Mouse (Mus musculus): ENCODE results near the gene Gp1ba. TPM values are rescaled to one million over a fixed set of nuclear protein-coding genes. Genes with fewer than 3 reads are reported as not detected.

The Gp1ba gene
- polyA plus RNA-seq, 1 experiment from 2014 or later = 1.2 TPM

- peaks cover 5% of the 10 kb centered on the region; the same call in 1 of the 2 replicates for H3K4me1 ChIP-seq (replicated peaks; ENCODE audit: control insufficient read depth, insufficient read depth, low read length)
- H3K27ac ChIP-seq (ENCODE audit: low read depth, low read length) = no peak overlapping the region
- no peaks in the 10 kb centered on the region for H3K9me3 ChIP-seq (ENCODE audit: control insufficient read depth, low read length)
- H3K36me3 ChIP-seq (ENCODE audit: control insufficient read depth, insufficient read depth, low read length) = no peaks in the 10 kb centered on the region
- no peak for ATAC-seq (ENCODE audit: low FRiP score)
- no peak overlapping the region for H3K9ac ChIP-seq (ENCODE audit: low read depth, low read length)
- no peaks in the 10 kb centered on the region for H3K27me3 ChIP-seq (ENCODE audit: control insufficient read depth, insufficient read depth, low read length)
- H3K4me2 ChIP-seq (replicated peaks; ENCODE audit: low read depth, low read length) = no peak overlapping the region
- 68% methylated on average over 11 of the region's 11 CpGs for WGBS
- no peak overlapping the region for H3K4me3 ChIP-seq (ENCODE audit: low read depth, low read length)
- no peak for DNase-seq (ENCODE audit: low spot score)
Measured at GRCm38 (mm10) chr11:70674501-70674900, 35.6 kb downstream of the Gp1ba start.

GRCm38 (mm10) chr11:70678092-70678491 lies 39.2 kb downstream of the Gp1ba start:
- DNase-seq (ENCODE audit: low spot score) = no peak
- Histone ChIP-seq H3K4me3 (ENCODE audit: low read depth, low read length) (no peak overlapping the region), H3K9me3 (ENCODE audit: control insufficient read depth, low read length) (no peaks in the 10 kb centered on the region), H3K36me3 (ENCODE audit: control insufficient read depth, insufficient read depth, low read length) (no peaks in the 10 kb centered on the region), H3K4me1 (replicated peaks; ENCODE audit: control insufficient read depth, insufficient read depth, low read length) (peaks cover 5% of the 10 kb centered on the region; the same call in 1 of the 2 replicates), H3K27ac (ENCODE audit: low read depth, low read length) (no peak overlapping the region), H3K27me3 (ENCODE audit: control insufficient read depth, insufficient read depth, low read length) (no peaks in the 10 kb centered on the region), H3K4me2 (replicated peaks; ENCODE audit: low read depth, low read length) (no peak overlapping the region), H3K9ac (ENCODE audit: low read depth, low read length) (no peak overlapping the region)
- no peak for ATAC-seq (ENCODE audit: low FRiP score)
- whole genome bisulfite sequencing = 77% methylated on average over 9 of the region's 9 CpGs

- H3K36me3 ChIP-seq (ENCODE audit: control insufficient read depth, insufficient read depth, low read length) = no peaks in the 10 kb centered on the region
- no peak for DNase-seq (ENCODE audit: low spot score)
- WGBS = 39% methylated on average over 2 of the region's 2 CpGs
Measured at GRCm38 (mm10) chr11:70678576-70678975, 39.7 kb downstream of the Gp1ba start.

GRCm38 (mm10) chr11:70679361-70679760 lies 40.4 kb downstream of the Gp1ba start:
- Histone ChIP-seq H3K4me1 (replicated peaks; ENCODE audit: control insufficient read depth, insufficient read depth, low read length) (peaks cover 4% of the 10 kb centered on the region; the same call in 1 of the 2 replicates), H3K36me3 (ENCODE audit: control insufficient read depth, insufficient read depth, low read length) (no peaks in the 10 kb centered on the region), H3K4me3 (ENCODE audit: low read depth, low read length) (no peak overlapping the region), H3K9me3 (ENCODE audit: control insufficient read depth, low read length) (no peaks in the 10 kb centered on the region), H3K9ac (ENCODE audit: low read depth, low read length) (no peak overlapping the region), H3K27me3 (ENCODE audit: control insufficient read depth, insufficient read depth, low read length) (no peaks in the 10 kb centered on the region), H3K4me2 (replicated peaks; ENCODE audit: low read depth, low read length) (no peak overlapping the region), H3K27ac (ENCODE audit: low read depth, low read length) (no peak overlapping the region)
- 96% methylated on average over 8 of the region's 8 CpGs for WGBS
- DNase-seq (ENCODE audit: low spot score) = no peak
- ATAC-seq (ENCODE audit: low FRiP score) = no peak

More at GRCm38 (mm10) chr11:70678576-70678975, 39.7 kb downstream of the Gp1ba start:
- Histone ChIP-seq H3K4me2 (replicated peaks; ENCODE audit: low read depth, low read length) (no peak overlapping the region), H3K27ac (ENCODE audit: low read depth, low read length) (no peak overlapping the region), H3K9me3 (ENCODE audit: control insufficient read depth, low read length) (no peaks in the 10 kb centered on the region), H3K4me3 (ENCODE audit: low read depth, low read length) (no peak overlapping the region), H3K4me1 (replicated peaks; ENCODE audit: control insufficient read depth, insufficient read depth, low read length) (peaks cover 5% of the 10 kb centered on the region; the same call in 1 of the 2 replicates), H3K9ac (ENCODE audit: low read depth, low read length) (no peak overlapping the region), H3K27me3 (ENCODE audit: control insufficient read depth, insufficient read depth, low read length) (no peaks in the 10 kb centered on the region)
- no peak for ATAC-seq (ENCODE audit: low FRiP score)

GRCm38 (mm10) chr11:70679894-70680293 lies 41.0 kb downstream of the Gp1ba start:
- H3K4me2 ChIP-seq (replicated peaks; ENCODE audit: low read depth, low read length) = no peak overlapping the region
- DNase-seq (ENCODE audit: low spot score) (no peak), ATAC-seq (ENCODE audit: low FRiP score) (no peak)
- H3K9ac ChIP-seq (ENCODE audit: low read depth, low read length) = no peak overlapping the region
- no peaks in the 10 kb centered on the region for H3K36me3 ChIP-seq (ENCODE audit: control insufficient read depth, insufficient read depth, low read length)
- peaks cover 3% of the 10 kb centered on the region; the same call in 1 of the 2 replicates for H3K4me1 ChIP-seq (replicated peaks; ENCODE audit: control insufficient read depth, insufficient read depth, low read length)
- no peak overlapping the region for H3K27ac ChIP-seq (ENCODE audit: low read depth, low read length)
- 91% methylated on average over 8 of the region's 8 CpGs for WGBS
- H3K9me3 ChIP-seq (ENCODE audit: control insufficient read depth, low read length) = no peaks in the 10 kb centered on the region
- no peak overlapping the region for H3K4me3 ChIP-seq (ENCODE audit: low read depth, low read length)
- H3K27me3 ChIP-seq (ENCODE audit: control insufficient read depth, insufficient read depth, low read length) = no peaks in the 10 kb centered on the region

GRCm38 (mm10) chr11:70681170-70681569 lies 42.2 kb downstream of the Gp1ba start:
- no peaks in the 10 kb centered on the region for H3K36me3 ChIP-seq (ENCODE audit: control insufficient read depth, insufficient read depth, low read length)

GRCm38 (mm10) chr11:70681897-70682581 lies 43.1 kb downstream of the Gp1ba start:
- Histone ChIP-seq H3K4me1 (replicated peaks; ENCODE audit: control insufficient read depth, insufficient read depth, low read length) (peaks cover 7% of the 10 kb centered on the region; the same call in 1 of the 2 replicates), H3K9ac (ENCODE audit: low read depth, low read length) (0 out of 2 replicates have a peak overlapping the region, but pooled peaks have one; percentile 11), H3K36me3 (ENCODE audit: control insufficient read depth, insufficient read depth, low read length) (no peaks in the 10 kb centered on the region), H3K4me2 (replicated peaks; ENCODE audit: low read depth, low read length) (no peak overlapping the region), H3K27ac (ENCODE audit: low read depth, low read length) (peak overlapping the region; percentile 8), H3K9me3 (ENCODE audit: control insufficient read depth, low read length) (no peaks in the 10 kb centered on the region), H3K27me3 (ENCODE audit: control insufficient read depth, insufficient read depth, low read length) (no peaks in the 10 kb centered on the region), H3K4me3 (ENCODE audit: low read depth, low read length) (no peak overlapping the region)
- 14% methylated on average over 11 of the region's 11 CpGs for WGBS
- ATAC-seq (ENCODE audit: low FRiP score) (peak; percentile 83), DNase-seq (ENCODE audit: low spot score) (peak; percentile 83)

More at GRCm38 (mm10) chr11:70681170-70681569, 42.2 kb downstream of the Gp1ba start:
- Histone ChIP-seq H3K9ac (ENCODE audit: low read depth, low read length) (no peak overlapping the region), H3K9me3 (ENCODE audit: control insufficient read depth, low read length) (no peaks in the 10 kb centered on the region), H3K4me2 (replicated peaks; ENCODE audit: low read depth, low read length) (no peak overlapping the region), H3K4me3 (ENCODE audit: low read depth, low read length) (no peak overlapping the region), H3K4me1 (replicated peaks; ENCODE audit: control insufficient read depth, insufficient read depth, low read length) (peaks cover 3% of the 10 kb centered on the region; the same call in 1 of the 2 replicates), H3K27ac (ENCODE audit: low read depth, low read length) (no peak overlapping the region), H3K27me3 (ENCODE audit: control insufficient read depth, insufficient read depth, low read length) (no peaks in the 10 kb centered on the region)
- WGBS = 67% methylated on average over 12 of the region's 12 CpGs
- ATAC-seq (ENCODE audit: low FRiP score) = no peak; the same call in 1 of the 2 replicates
- DNase-seq (ENCODE audit: low spot score) = no peak

GRCm38 (mm10) chr11:70683640-70684039 lies 44.7 kb downstream of the Gp1ba start:
- H3K4me3 ChIP-seq (ENCODE audit: low read depth, low read length) = no peak overlapping the region
- H3K4me2 ChIP-seq (replicated peaks; ENCODE audit: low read depth, low read length) = no peak overlapping the region
- ATAC-seq (ENCODE audit: low FRiP score) (no peak), DNase-seq (ENCODE audit: low spot score) (no peak)
- H3K9ac ChIP-seq (ENCODE audit: low read depth, low read length) = no peak overlapping the region
- H3K27ac ChIP-seq (ENCODE audit: low read depth, low read length) = no peak overlapping the region
- no peaks in the 10 kb centered on the region for H3K9me3 ChIP-seq (ENCODE audit: control insufficient read depth, low read length)
- WGBS = 86% methylated on average over 5 of the region's 5 CpGs
- no peaks in the 10 kb centered on the region for H3K36me3 ChIP-seq (ENCODE audit: control insufficient read depth, insufficient read depth, low read length)
- H3K27me3 ChIP-seq (ENCODE audit: control insufficient read depth, insufficient read depth, low read length) = no peaks in the 10 kb centered on the region
- peaks cover 11% of the 10 kb centered on the region; the same call in 1 of the 2 replicates for H3K4me1 ChIP-seq (replicated peaks; ENCODE audit: control insufficient read depth, insufficient read depth, low read length)

All from hindbrain, embryonic 11.5 days (tissue).